Mouse (Mus musculus) cerebral cortex, adult 2 months (tissue): Measurements from ENCODE around the gene Med25.

Source experiments
- WGBS: fragments of 180-500 bp; shearing (Covaris S2); methylation state at CpG from one replicate; pipeline ENCODE4 v1.1.7; 2018; 5-methylcytosine and 5-hydroxymethylcytosine counted together

Med25 gene

GRCm38 (mm10) chr7:44892276-44892921 is at the start of gene Med25:
Gene Med25 (minus strand): TSS chr7:44892712.
- WGBS = 1% methylated on average over 56 of the region's 56 CpGs

- 90% methylated on average over 4 of the region's 4 CpGs for WGBS
These were observed 46.2 kb upstream of the Med25 start for GRCm38 (mm10) chr7:44938680-44939079.

DNA sequence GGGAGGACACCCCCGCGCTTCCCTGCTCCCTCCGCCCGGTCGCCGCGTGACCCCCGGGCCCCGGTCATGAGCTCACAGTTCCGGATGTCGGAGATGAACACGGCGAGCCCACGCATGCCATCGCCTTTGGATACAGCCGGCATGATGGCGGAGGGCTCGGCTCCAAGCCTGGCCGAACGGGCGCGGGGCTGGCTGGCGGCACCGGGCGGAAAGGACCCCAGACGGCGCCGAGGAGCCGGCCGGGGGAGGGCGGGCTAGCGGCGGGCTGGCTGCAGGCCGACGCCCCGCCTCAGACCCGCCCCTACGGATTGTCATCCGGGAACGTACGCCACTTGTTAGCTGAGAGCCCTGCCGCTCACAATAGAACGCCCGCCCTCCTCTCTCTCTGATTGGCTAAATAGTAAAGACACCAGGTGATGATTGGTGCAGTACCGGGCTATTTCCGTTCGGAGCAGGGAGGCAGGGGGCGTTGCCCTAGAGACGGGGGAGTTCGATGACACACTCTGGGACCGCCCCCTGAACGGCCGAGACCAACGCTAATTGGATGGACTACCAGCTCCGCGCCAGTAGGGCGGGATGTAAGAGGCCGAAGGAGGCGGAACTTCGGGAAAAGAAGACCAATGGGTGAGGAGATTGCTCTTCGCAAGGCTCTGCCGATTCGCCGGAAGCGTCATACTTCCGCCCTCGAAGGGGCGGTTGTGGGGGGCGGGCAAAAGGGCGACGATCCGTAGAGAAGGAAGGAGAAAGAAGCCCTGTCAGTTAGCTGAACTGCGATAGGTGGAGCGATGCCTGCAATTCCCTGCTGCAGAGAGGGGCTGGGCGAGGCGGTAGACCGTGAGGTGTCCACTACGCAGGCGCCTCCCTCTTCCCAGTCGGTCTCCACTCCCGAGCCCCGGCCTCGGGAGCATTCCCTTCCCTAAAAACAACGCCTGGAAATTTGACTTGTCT is 37.0 kb upstream of the Med25 start, which contains the start of gene Ap2a1:
TSS of gene Ap2a1 (minus strand) at position 293 of the 948 bp plus-strand sequence.
- under 1% methylated on average over 84 of the region's 84 CpGs for WGBS

DNA sequence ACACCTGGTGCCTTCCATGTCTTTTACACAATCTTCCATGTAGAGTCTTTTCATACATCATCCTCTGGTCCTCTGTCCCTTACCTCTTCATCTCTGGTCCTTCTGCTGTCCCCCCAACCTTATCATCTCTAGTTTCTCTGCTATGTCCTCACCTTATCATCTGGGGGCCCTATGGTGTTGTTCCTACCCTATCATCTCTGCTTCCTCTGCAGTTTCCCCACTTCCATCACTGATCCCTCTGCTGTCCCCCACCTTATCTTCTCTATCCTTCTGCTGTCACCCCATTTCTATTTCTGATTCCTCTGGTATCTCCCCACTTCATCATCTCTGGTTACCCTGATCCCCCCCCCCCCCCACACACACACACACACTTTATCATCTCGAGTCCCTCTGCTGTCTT is 36.1 kb upstream of the Med25 start:
- WGBS = 0% methylated on average over 1 of the region's 1 CpGs

GRCm38 (mm10) chr7:44925468-44925867 is 33.0 kb upstream of the Med25 start:
- WGBS = 42% methylated on average over 3 of the region's 3 CpGs

DNA sequence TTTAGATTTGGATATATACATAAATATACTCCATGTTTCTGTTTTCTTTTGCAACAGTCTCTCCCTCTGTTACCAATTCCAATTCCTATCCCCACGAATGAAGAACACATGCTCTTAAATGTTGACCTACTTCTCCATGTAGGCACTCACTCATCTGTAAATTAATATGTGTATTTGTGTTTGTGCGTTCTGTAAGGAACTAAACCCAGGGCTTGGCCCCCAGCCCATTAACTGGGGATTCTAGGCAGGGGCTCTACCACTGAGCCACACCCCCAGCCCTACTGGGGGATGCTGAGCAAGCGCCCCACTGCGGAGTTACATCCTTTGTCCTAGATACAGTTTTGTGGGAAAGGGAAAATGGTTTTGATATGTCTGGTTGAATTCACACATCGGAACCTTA is 26.6 kb upstream of the Med25 start:
- WGBS = 57% methylated on average over 5 of the region's 5 CpGs

GRCm38 (mm10) chr7:44918219-44918618 is 25.7 kb upstream of the Med25 start:
- WGBS = 55% methylated on average over 3 of the region's 3 CpGs

DNA sequence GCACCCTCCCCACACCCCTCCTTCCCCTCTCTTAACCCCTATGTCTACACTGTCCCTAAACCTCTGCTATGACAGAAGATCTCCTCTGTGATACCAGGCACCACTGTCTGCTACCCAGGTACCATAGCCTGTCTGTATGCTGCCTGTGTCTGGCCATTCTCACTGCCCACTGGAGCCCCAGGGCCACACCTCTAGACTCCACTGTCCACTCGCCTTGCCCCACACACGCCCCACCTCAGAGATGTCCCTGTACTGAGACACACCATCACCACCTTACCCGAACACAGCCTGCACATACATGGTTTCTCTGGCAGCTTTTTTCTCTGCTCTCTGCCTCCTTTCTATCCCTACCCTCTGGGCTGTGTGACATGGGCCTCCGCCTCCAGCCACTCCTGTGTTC is 24.4 kb upstream of the Med25 start:
- WGBS = 79% methylated on average over 4 of the region's 4 CpGs

DNA sequence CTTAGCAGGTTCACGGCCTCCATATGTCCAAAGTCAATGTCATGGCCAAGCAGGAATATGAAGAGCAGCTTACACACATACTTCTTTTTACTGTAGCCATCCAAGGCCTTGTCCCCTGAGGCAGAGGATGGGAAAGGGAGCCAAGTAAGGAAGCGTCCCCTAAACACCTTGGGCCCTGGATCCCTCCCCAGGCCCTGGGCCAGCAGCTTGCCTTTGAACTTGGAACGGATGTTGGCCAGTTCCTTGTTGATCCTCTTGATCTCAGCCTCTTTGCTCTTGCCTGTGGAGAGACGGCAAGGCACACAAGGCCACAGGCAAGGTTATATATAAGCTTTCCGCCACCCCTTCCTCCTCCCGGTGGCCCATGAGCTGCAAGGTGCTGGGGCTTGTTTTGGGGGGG is 23.7 kb upstream of the Med25 start:
- 66% methylated on average over 6 of the region's 6 CpGs for WGBS

DNA sequence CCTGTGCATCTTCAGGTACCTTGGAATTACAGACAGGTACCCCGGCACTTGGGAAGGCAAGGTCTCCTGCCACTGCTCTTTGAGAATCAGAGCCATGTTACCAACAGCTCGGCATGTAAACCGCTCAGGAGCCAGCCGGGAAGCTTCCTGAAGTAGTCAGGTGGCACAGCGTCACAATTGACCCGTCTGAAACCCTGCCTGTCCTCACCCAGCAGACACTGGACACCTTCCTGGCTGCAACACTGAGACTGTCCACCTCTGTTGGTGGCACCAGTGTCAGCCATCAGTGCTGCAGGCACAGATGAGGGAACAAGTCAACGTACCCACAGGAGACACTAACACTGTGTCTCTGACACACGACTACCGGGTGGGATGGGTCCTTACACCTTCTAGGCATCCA is 22.8 kb upstream of the Med25 start:
- 88% methylated on average over 9 of the region's 9 CpGs for WGBS

- WGBS = 75% methylated on average over 2 of the region's 2 CpGs
These were observed 21.9 kb upstream of the Med25 start for GRCm38 (mm10) chr7:44914396-44914795.

GRCm38 (mm10) chr7:44908706-44909476 is 16.4 kb upstream of the Med25 start:
- 61% methylated on average over 15 of the region's 15 CpGs for WGBS

GRCm38 (mm10) chr7:44905430-44905829 is 12.9 kb upstream of the Med25 start:
- 61% methylated on average over 20 of the region's 20 CpGs for WGBS

GRCm38 (mm10) chr7:44901230-44901722 is 8.8 kb upstream of the Med25 start:
- WGBS = 21% methylated on average over 21 of the region's 21 CpGs

DNA sequence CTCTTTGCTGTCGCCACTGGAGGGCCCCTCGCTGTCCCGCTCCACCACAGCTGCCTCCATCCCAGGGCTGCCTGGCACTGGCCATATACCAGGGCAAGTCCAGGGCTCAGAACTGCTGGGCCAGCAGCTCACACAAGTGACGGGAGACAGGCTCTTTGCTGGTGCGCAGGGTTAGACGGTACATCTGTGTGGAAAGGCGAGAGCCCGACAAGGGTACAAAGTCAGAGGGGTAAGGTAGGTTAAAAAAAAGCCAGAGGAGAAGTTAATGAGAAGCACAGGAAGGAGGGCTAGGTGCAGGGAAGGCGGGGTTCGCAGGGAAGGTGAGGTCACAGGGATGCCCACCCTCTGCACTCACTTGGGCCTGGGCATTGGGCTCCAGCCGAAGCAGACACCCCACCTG is 8.1 kb upstream of the Med25 start:
- 75% methylated on average over 11 of the region's 11 CpGs for WGBS

DNA sequence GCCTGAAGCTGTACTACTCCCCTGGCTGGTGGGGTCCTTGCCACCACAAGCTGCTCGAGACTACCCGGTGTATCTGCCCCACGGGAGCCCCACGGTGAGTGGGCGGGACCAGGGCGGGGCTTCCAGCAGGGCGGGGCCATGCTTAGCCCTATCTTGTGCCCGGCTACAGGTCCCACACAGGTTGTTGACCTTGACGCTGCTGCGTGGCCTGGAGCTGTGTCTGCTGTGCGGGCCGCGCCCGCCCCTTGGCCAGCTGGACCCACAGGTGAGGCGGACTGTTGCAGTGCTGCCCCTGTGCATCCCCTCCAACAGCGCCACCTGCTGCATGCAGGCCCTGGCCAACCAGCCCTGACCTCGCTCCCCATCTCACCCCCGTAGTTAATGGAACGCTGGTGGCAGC is 6.1 kb upstream of the Med25 start:
- 40% methylated on average over 19 of the region's 19 CpGs for WGBS

- 8% methylated on average over 10 of the region's 10 CpGs for WGBS
These were observed 4.0 kb upstream of the Med25 start for GRCm38 (mm10) chr7:44896499-44896898.

- under 1% methylated on average over 34 of the region's 34 CpGs for WGBS
These were observed 3.3 kb upstream of the Med25 start, which contains the start of gene Fuz for GRCm38 (mm10) chr7:44895593-44896434. Gene Fuz (plus strand): TSS chr7:44896079.

GRCm38 (mm10) chr7:44895206-44895592 is 2.7 kb upstream of the Med25 start:
- 24% methylated on average over 7 of the region's 7 CpGs for WGBS

- 84% methylated on average over 3 of the region's 3 CpGs for WGBS
These were observed 1.7 kb upstream of the Med25 start for GRCm38 (mm10) chr7:44894175-44894574.

- 4% methylated on average over 8 of the region's 8 CpGs for WGBS
These were observed 685 bp upstream of the Med25 start for GRCm38 (mm10) chr7:44893197-44893596.
